8 mouse cellular contexts compared by ENCODE assay signal in the genomic region with DNA sequence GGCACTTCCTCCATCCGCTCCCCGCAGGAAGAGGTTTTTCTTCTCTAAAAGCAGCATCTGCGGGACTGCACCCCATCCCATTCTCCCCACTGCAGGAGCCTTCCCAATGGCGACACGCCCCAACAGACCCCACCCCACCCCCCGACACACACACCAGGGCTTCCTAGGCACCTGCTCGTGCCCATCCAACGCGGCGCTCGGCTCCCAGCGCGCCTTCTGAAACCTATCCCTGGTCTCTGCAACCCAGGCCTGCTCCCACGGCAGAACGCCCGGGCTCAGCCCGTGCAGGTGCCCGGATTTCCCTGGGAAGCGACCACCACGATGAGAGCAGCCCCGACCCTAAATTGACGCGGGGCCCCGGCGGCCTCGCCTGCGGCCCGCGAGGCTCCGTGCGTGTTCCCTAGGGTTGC. TPM values are rescaled to one million over a fixed set of nuclear protein-coding genes. Genes with fewer than 3 reads are reported as not detected.
A peak's percentile ranks its signal among the peaks of the same experiment; 100 is the strongest.
DNase-seq lines count a peak whose midpoint lies in the region; ATAC-seq lines count a peak whose summit lies in the region.

No protein-coding gene starts in this region.

- ATAC-seq in erythroblast, adult 5-6 weeks (replicated peaks; ENCODE audit: low FRiP score, poor library complexity, severe bottlenecking), result no peak
- ATAC-seq in heart, embryonic 16.5 days (replicated peaks; ENCODE audit: extremely low read depth, insufficient read depth, low FRiP score), result peak; percentile 1; the same call in 1 of the 2 replicates
- no peak for ATAC-seq in liver, embryonic 11.5 days (replicated peaks; ENCODE audit: low FRiP score)

- peak; percentile 54 for DNase-seq in urinary bladder, adult 2 months (ENCODE audit: low spot score)
- DNase-seq in urinary bladder, postnatal 10 days (ENCODE audit: low spot score), result no peak
- no peak for DNase-seq in liver, embryonic 11.5 days (ENCODE audit: low spot score)
- DNase-seq in spleen, postnatal 10 days (ENCODE audit: low spot score in 2 of 2), result peak; percentile 62 to 65
- no peak for DNase-seq in c-Kit-positive CD71-positive TER-119-positive erythroid progenitor cells, embryonic 14.5 days (ENCODE audit: low spot score)

- under 1% methylated on average over 31 of the region's 31 CpGs for WGBS in heart, embryonic 16.5 days
- WGBS in liver, embryonic 11.5 days, result under 1% methylated on average over 31 of the region's 31 CpGs

- H3K36me3 ChIP-seq in erythroblast, embryonic 14.5 days (ENCODE audit: control insufficient read depth), result peaks cover 52% of the 10 kb centered on the region
- no peaks in the 10 kb centered on the region for H3K36me3 ChIP-seq in heart, embryonic 16.5 days (ENCODE audit: control insufficient read depth, insufficient read depth)
- peaks cover 12% of the 10 kb centered on the region for H3K36me3 ChIP-seq in liver, embryonic 11.5 days (ENCODE audit: control insufficient read depth, insufficient read depth, low read length)

- peaks cover 86% of the 10 kb centered on the region for H3K4me1 ChIP-seq in erythroblast, embryonic 14.5 days (ENCODE audit: control insufficient read depth)
- peaks cover 54% of the 10 kb centered on the region for H3K4me1 ChIP-seq in heart, embryonic 16.5 days (ENCODE audit: control insufficient read depth, insufficient read depth, low read length)
- H3K4me1 ChIP-seq in liver, embryonic 11.5 days (replicated peaks; ENCODE audit: control insufficient read depth, insufficient read depth, low read length), result peaks cover 61% of the 10 kb centered on the region

- peak overlapping the region; percentile 80 for H3K4me2 ChIP-seq in heart, embryonic 16.5 days (ENCODE audit: low read depth, low read length)
- H3K4me2 ChIP-seq in liver, embryonic 11.5 days, result peak overlapping the region; percentile 98

- H3K27ac ChIP-seq in heart, embryonic 16.5 days (ENCODE audit: low read length), result peak overlapping the region; percentile 78
- H3K27ac ChIP-seq in liver, embryonic 11.5 days (ENCODE audit: low read depth, low read length), result peak overlapping the region; percentile 97

- peak overlapping the region; percentile 90 for H3K4me3 ChIP-seq in erythroblast, embryonic 14.5 days (replicated peaks)
- peak overlapping the region; percentile 66 for H3K4me3 ChIP-seq in heart, embryonic 16.5 days (ENCODE audit: low read length)
- peak overlapping the region; percentile 99 for H3K4me3 ChIP-seq in liver, embryonic 11.5 days (ENCODE audit: low read depth, low read length)

- no peaks in the 10 kb centered on the region for H3K9me3 ChIP-seq in erythroblast, embryonic 14.5 days (ENCODE audit: control insufficient read depth, low read length)
- H3K9me3 ChIP-seq in heart, embryonic 16.5 days (replicated peaks; ENCODE audit: control insufficient read depth, low read length), result no peaks in the 10 kb centered on the region; the same call in 1 of the 2 replicates
- H3K9me3 ChIP-seq in liver, embryonic 11.5 days (ENCODE audit: control insufficient read depth, low read length), result no peaks in the 10 kb centered on the region

- H3K9ac ChIP-seq in heart, embryonic 16.5 days (ENCODE audit: low read length), result peak overlapping the region; percentile 91
- H3K9ac ChIP-seq in liver, embryonic 11.5 days (ENCODE audit: low read depth, low read length), result peak overlapping the region; percentile 97

- H3K27me3 ChIP-seq in erythroblast, embryonic 14.5 days (ENCODE audit: control insufficient read depth), result no peaks in the 10 kb centered on the region
- H3K27me3 ChIP-seq in heart, embryonic 16.5 days (ENCODE audit: control insufficient read depth, insufficient read depth, low read length), result no peaks in the 10 kb centered on the region
- H3K27me3 ChIP-seq in liver, embryonic 11.5 days (replicated peaks; ENCODE audit: control insufficient read depth, insufficient read depth, low read length), result no peaks in the 10 kb centered on the region

RNA-seq across cellular contexts. Expression of a gene that starts 0.7 kb away (rescaled TPM):
- 34.4 and 42.6 TPM in 2 replicates for polyA plus RNA-seq in erythroblast, embryonic 14.5 days (2012)
- 134 and 176 TPM in 2 replicates for total RNA-seq in erythroblast, adult 5-6 weeks (2015; ENCODE audit: low replicate concordance)
- 150 and 202 TPM in 2 replicates for total RNA-seq in erythroblast, adult 5-6 weeks (2017; ENCODE audit: low replicate concordance)
- 111 and 152 TPM in 2 replicates for polyA plus RNA-seq in urinary bladder, adult 2 months (2012; rRNA removed)
- 210 and 218 TPM in 2 replicates for polyA plus RNA-seq in heart, embryonic 16.5 days (2015; fragmentation: Nextera tagmentation; extraction: Ambion mirVana)
- polyA plus RNA-seq in liver, embryonic 11.5 days (2014; fragmentation: Nextera tagmentation; extraction: Ambion mirVana), result 304 and 308 TPM in 2 replicates

RNA-seq across cellular contexts. Expression of a gene that starts 30.1 kb away (rescaled TPM):
- polyA plus RNA-seq in erythroblast, embryonic 14.5 days (2012), result not detected in 2 replicates
- not detected in 2 replicates for total RNA-seq in erythroblast, adult 5-6 weeks (2015; ENCODE audit: low replicate concordance)
- not detected in 2 replicates for total RNA-seq in erythroblast, adult 5-6 weeks (2017; ENCODE audit: low replicate concordance)
- not detected in 2 replicates for polyA plus RNA-seq in urinary bladder, adult 2 months (2012; rRNA removed)
- 2.2 and 3.0 TPM in 2 replicates for polyA plus RNA-seq in heart, embryonic 16.5 days (2015; fragmentation: Nextera tagmentation; extraction: Ambion mirVana)
- 3.8 and 4.9 TPM in 2 replicates for polyA plus RNA-seq in liver, embryonic 11.5 days (2014; fragmentation: Nextera tagmentation; extraction: Ambion mirVana)

RNA-seq across cellular contexts. Expression of a gene that starts 57.5 kb away (rescaled TPM):
- polyA plus RNA-seq in erythroblast, embryonic 14.5 days (2012), result 4.3 and 4.7 TPM in 2 replicates
- total RNA-seq in erythroblast, adult 5-6 weeks (2015; ENCODE audit: low replicate concordance), result 8.8 and 9.0 TPM in 2 replicates
- total RNA-seq in erythroblast, adult 5-6 weeks (2017; ENCODE audit: low replicate concordance), result 7.3 and 14.8 TPM in 2 replicates
- 57.1 and 69.7 TPM in 2 replicates for polyA plus RNA-seq in urinary bladder, adult 2 months (2012; rRNA removed)
- 0.51 and 4.9 TPM in 2 replicates for polyA plus RNA-seq in heart, embryonic 16.5 days (2015; fragmentation: Nextera tagmentation; extraction: Ambion mirVana)
- polyA plus RNA-seq in liver, embryonic 11.5 days (2014; fragmentation: Nextera tagmentation; extraction: Ambion mirVana), result 13.9 and 14.4 TPM in 2 replicates

RNA-seq across cellular contexts. Expression of a gene that starts 58.4 kb away (rescaled TPM):
- 11.3 and 11.7 TPM in 2 replicates for polyA plus RNA-seq in erythroblast, embryonic 14.5 days (2012)
- total RNA-seq in erythroblast, adult 5-6 weeks (2015; ENCODE audit: low replicate concordance), result 19.6 and 20.8 TPM in 2 replicates
- total RNA-seq in erythroblast, adult 5-6 weeks (2017; ENCODE audit: low replicate concordance), result 23.7 and 52.9 TPM in 2 replicates
- polyA plus RNA-seq in urinary bladder, adult 2 months (2012; rRNA removed), result 46.0 and 48.4 TPM in 2 replicates
- 44.5 and 44.9 TPM in 2 replicates for polyA plus RNA-seq in heart, embryonic 16.5 days (2015; fragmentation: Nextera tagmentation; extraction: Ambion mirVana)
- polyA plus RNA-seq in liver, embryonic 11.5 days (2014; fragmentation: Nextera tagmentation; extraction: Ambion mirVana), result 30.5 and 32.6 TPM in 2 replicates

Comparison
In these comparisons a context has a peak if more than half of its experiments do, and no peak if none do; other contexts are left out.
1. DNase-seq: peak in urinary bladder, adult 2 months (single experiment) and spleen, postnatal 10 days (2 of 2); none in urinary bladder, postnatal 10 days (single experiment), liver, embryonic 11.5 days (single experiment) and c-Kit-positive CD71-positive TER-119-positive erythroid progenitor cells, embryonic 14.5 days (single experiment).
2. Peak in every context shown above with its lines, with median percentiles within 50 percentile points of each other: H3K4me3 ChIP-seq.